Mouse (Mus musculus) kidney, adult 2 months (tissue): ENCODE data around the gene Cacng2.

Experiments
- CTCF ChIP-seq: fragments of 200-500 bp; conservative IDR thresholded peaks from 2 replicates; pipeline ENCODE4 v1.5.1; 2011; ENCODE audit warnings: low read depth, mild to moderate bottlenecking, control low read depth, low read length, moderate library complexity, mixed read lengths; ENCODE audit not compliant: insufficient read depth, insufficient read length
- POLR2A ChIP-seq: fragments of 200-500 bp; IDR thresholded peaks from one replicate; pipeline ENCODE4 v1.6.1; 2011; ENCODE audit warnings: low read depth, low read length, control low read depth

GRCm38 (mm10) chr15:78026521-78026920 lies 93.3 kb downstream of the Cacng2 start:
- TF ChIP-seq CTCF (no peak), POLR2A (no peak)
